Comparison of ENCODE assay signal across 8 mouse cellular contexts in the genomic region with DNA sequence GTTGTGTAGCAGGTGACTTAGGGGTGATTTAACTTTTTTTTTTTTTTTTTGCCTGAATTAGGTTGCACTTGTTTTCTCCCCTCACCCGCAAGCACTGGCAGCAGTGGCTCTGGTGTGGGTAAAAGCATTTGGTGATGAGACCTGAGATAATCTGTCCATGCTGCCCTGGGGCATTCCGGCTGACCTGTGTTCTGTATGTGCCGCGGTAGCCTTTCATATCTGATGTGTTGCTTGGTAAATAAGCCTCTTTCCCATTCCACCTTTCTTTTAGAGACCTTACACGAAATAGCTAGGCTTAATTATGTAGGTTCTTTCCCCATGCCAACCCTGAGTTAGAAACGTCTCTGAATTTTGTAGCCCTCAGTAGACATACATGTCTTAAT. TPM values are rescaled to one million over a fixed set of nuclear protein-coding genes. Genes with fewer than 3 reads are reported as not detected.
DNase-seq lines count a peak whose midpoint lies in the region; ATAC-seq and TF ChIP-seq lines count a peak whose summit lies in the region.
"Had no signal": no experiment of that assay in that cellular context is flagged by ENCODE, and none has a peak within 500 bp of the region (broad histone marks: within the 10 kb centered on the region; RNA-seq: fewer than 3 reads in every experiment).

No protein-coding gene starts in this region.

- no peaks in the 10 kb centered on the region for H3K36me3 ChIP-seq in lung, embryonic 16.5 days (ENCODE audit: control insufficient read depth, insufficient read depth, low read length)
- no peaks in the 10 kb centered on the region for H3K36me3 ChIP-seq in embryonic facial prominence, embryonic 13.5 days
- H3K36me3 ChIP-seq in limb, embryonic 11.5 days (ENCODE audit: control insufficient read depth, insufficient read depth, low read length), result no peaks in the 10 kb centered on the region
- H3K36me3 ChIP-seq in small intestine, adult 2 months (ENCODE audit: control insufficient read depth, insufficient read depth, low read length), result no peaks in the 10 kb centered on the region; the same call in 1 of the 2 replicates

- no peaks in the 10 kb centered on the region for H3K9me3 ChIP-seq in lung, embryonic 16.5 days (ENCODE audit: control insufficient read depth, low read length)
- H3K9me3 ChIP-seq in embryonic facial prominence, embryonic 13.5 days, result no peaks in the 10 kb centered on the region
- H3K9me3 ChIP-seq in limb, embryonic 11.5 days (ENCODE audit: control insufficient read depth, low read length), result no peaks in the 10 kb centered on the region

- peak overlapping the region; percentile 98 for H3K9ac ChIP-seq in lung, embryonic 16.5 days (ENCODE audit: low read length)
- peak overlapping the region; percentile 96 for H3K9ac ChIP-seq in embryonic facial prominence, embryonic 13.5 days
- peak overlapping the region; percentile 97 for H3K9ac ChIP-seq in limb, embryonic 11.5 days (ENCODE audit: low read length)

- peaks cover 12% of the 10 kb centered on the region for H3K4me1 ChIP-seq in lung, embryonic 16.5 days (replicated peaks; ENCODE audit: control insufficient read depth, insufficient read depth, low read length)
- peaks cover 9% of the 10 kb centered on the region for H3K4me1 ChIP-seq in embryonic facial prominence, embryonic 13.5 days
- peaks cover 4% of the 10 kb centered on the region; the same call in 1 of the 2 replicates for H3K4me1 ChIP-seq in limb, embryonic 11.5 days (ENCODE audit: control insufficient read depth, insufficient read depth, low read length)
- peaks cover 3% of the 10 kb centered on the region; the same call in 1 of the 2 replicates for H3K4me1 ChIP-seq in small intestine, adult 2 months (ENCODE audit: control insufficient read depth, insufficient read depth, insufficient read length, low read length)

- no peak for TF ChIP-seq POLR2A in small intestine, adult 2 months (IDR thresholded peaks at IDR 0.05; ENCODE audit: low read depth, low read length)

- no peak for ATAC-seq in lung, embryonic 16.5 days (ENCODE audit: low read depth)
- ATAC-seq in embryonic facial prominence, embryonic 13.5 days (ENCODE audit: insufficient number of reproducible peaks, insufficient read depth, low FRiP score, low TSS enrichment, low read depth), result no peak
- no peak for ATAC-seq in limb, embryonic 11.5 days (ENCODE audit: insufficient number of reproducible peaks, low FRiP score, low TSS enrichment, low read depth)

- no peaks in the 10 kb centered on the region for H3K27me3 ChIP-seq in lung, embryonic 16.5 days (ENCODE audit: control insufficient read depth, insufficient read depth, low read depth, low read length)
- no peaks in the 10 kb centered on the region for H3K27me3 ChIP-seq in embryonic facial prominence, embryonic 13.5 days
- no peaks in the 10 kb centered on the region for H3K27me3 ChIP-seq in limb, embryonic 11.5 days (ENCODE audit: control insufficient read depth, insufficient read depth, low read length)
- no peaks in the 10 kb centered on the region for H3K27me3 ChIP-seq in small intestine, adult 2 months (ENCODE audit: control insufficient read depth, insufficient read depth, low read length)

- no peak for DNase-seq in lung, postnatal 25 days (ENCODE audit: low spot score)
- DNase-seq in limb, embryonic 11.5 days (ENCODE audit: low spot score), result no peak
- no peak for DNase-seq in layer of hippocampus, postnatal 36 days
- no peak for DNase-seq in kidney, adult 11 months
- DNase-seq: cerebellum, adult 11 months had no signal

- H3K4me2 ChIP-seq in lung, embryonic 16.5 days (ENCODE audit: low read depth, low read length), result peak overlapping the region; percentile 80
- peak overlapping the region; percentile 78 for H3K4me2 ChIP-seq in embryonic facial prominence, embryonic 13.5 days
- peak overlapping the region; percentile 75 for H3K4me2 ChIP-seq in limb, embryonic 11.5 days (ENCODE audit: low read depth, severe bottlenecking)

- peak overlapping the region; percentile 95 for H3K27ac ChIP-seq in lung, embryonic 16.5 days (ENCODE audit: low read length)
- no peak overlapping the region for H3K27ac ChIP-seq in embryonic facial prominence, embryonic 13.5 days
- H3K27ac ChIP-seq in limb, embryonic 11.5 days (replicated peaks; ENCODE audit: low read depth, low read length), result no peak overlapping the region
- no peak overlapping the region for H3K27ac ChIP-seq in small intestine, adult 2 months (ENCODE audit: insufficient read depth, low read depth, low read length)

- no peak for TF ChIP-seq CTCF in small intestine, adult 2 months (IDR thresholded peaks at IDR 0.05; ENCODE audit: extremely low read depth, insufficient read length, insufficient replicate concordance, low read depth, low read length)

- peak overlapping the region; percentile 93 for H3K4me3 ChIP-seq in lung, embryonic 16.5 days (ENCODE audit: low read length)
- H3K4me3 ChIP-seq in embryonic facial prominence, embryonic 13.5 days, result peak overlapping the region; percentile 99
- peak overlapping the region; percentile 92 for H3K4me3 ChIP-seq in limb, embryonic 11.5 days (ENCODE audit: low read depth, low read length)
- H3K4me3 ChIP-seq in small intestine, adult 2 months (ENCODE audit: low read depth, low read length), result peak overlapping the region; percentile 89; the same call in 1 of the 2 replicates

- WGBS in lung, embryonic 16.5 days, result 17% methylated on average over 6 of the region's 6 CpGs
- WGBS in embryonic facial prominence, embryonic 13.5 days, result 27% methylated on average over 6 of the region's 6 CpGs
- WGBS in limb, embryonic 11.5 days, result 39% methylated on average over 6 of the region's 6 CpGs
- WGBS in small intestine, adult 2 months, result 22% methylated on average over 6 of the region's 6 CpGs

RNA-seq across cellular contexts. Expression of a gene that starts 2.1 kb away (rescaled TPM):
- polyA plus RNA-seq in lung, embryonic 16.5 days (2015; fragmentation: Nextera tagmentation; extraction: Ambion mirVana), result 51.9 and 56.8 TPM in 2 replicates
- 62.4 and 65.0 TPM in 2 replicates for polyA plus RNA-seq in embryonic facial prominence, embryonic 13.5 days (2015; fragmentation: Nextera tagmentation; extraction: Ambion mirVana)
- polyA plus RNA-seq in limb, embryonic 11.5 days (2014; fragmentation: Nextera tagmentation; extraction: Ambion mirVana), result 70.6 and 75.0 TPM in 2 replicates
- 0.80 and 1.6 TPM in 2 replicates for polyA plus RNA-seq in small intestine, adult 2 months (2012; rRNA removed)
- 10 to 100 TPM; 76.1 to 93.8 TPM for total RNA-seq in layer of hippocampus, postnatal 36 days (2021)

Comparison
In these comparisons a context has a peak if more than half of its experiments do, and no peak if none do; other contexts are left out.
1. RNA of a gene that starts 2.1 kb away (polyA plus RNA-seq): 70.6 to 75.0 TPM in limb, embryonic 11.5 days, 62.4 to 65.0 TPM in embryonic facial prominence, embryonic 13.5 days and 51.9 to 56.8 TPM in lung, embryonic 16.5 days; 0.80 to 1.6 TPM in small intestine, adult 2 months; every median in the first group is over 10 times any median in the second.
2. Peak in every context shown above with its lines, with median percentiles within 50 percentile points of each other: H3K4me2 ChIP-seq, H3K4me3 ChIP-seq and H3K9ac ChIP-seq.